Mouse (Mus musculus): ENCODE data around the gene Vamp2. TPM values are rescaled to one million over a fixed set of nuclear protein-coding genes. Genes with fewer than 3 reads are reported as not detected.

Vamp2 gene
- total and polyA plus RNA-seq, 3 experiments, result 63.4 to 83.0 (median 70.8) TPM

DNA sequence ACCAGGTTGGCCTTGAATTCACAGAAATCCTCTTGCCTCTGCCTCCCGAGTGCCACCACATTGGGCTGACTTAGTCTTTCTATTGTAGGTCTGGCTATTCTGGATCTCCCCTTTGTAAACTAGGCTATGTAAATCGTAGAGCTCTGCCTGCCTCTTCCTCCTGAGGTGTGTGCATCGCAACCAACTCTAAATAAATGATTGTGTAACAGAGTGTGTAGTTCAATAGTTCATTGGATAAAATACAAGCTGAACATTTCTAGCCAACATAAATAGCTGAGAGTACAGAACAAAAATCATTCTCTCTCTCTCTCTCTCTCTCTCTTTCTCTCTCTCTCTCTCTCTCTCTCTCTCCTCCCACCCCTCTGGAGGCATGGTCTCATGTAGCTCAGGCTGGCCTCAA, 26.3 kb downstream of the Vamp2 start:
- H3K9ac ChIP-seq (ENCODE audit: low read depth, low read length), result no peak overlapping the region
- H3K4me3 ChIP-seq, result no peak overlapping the region
- H3K27me3 ChIP-seq (ENCODE audit: control insufficient read depth, insufficient read depth, low read length), result no peaks in the 10 kb centered on the region
- WGBS, result 86% methylated on average over 3 of the region's 3 CpGs
- DNase-seq, result no peak
- no peaks in the 10 kb centered on the region; the same call in 1 of the 2 replicates for H3K4me1 ChIP-seq (ENCODE audit: control insufficient read depth, insufficient read depth, low read length)
- no peaks in the 10 kb centered on the region for H3K79me2 ChIP-seq (replicated peaks; ENCODE audit: control insufficient read depth, insufficient read depth, low read length)
- no peak for TF ChIP-seq POLR2A (IDR thresholded peaks at IDR 0.05; ENCODE audit: insufficient read depth, low read depth, low read length)
- TF ChIP-seq CTCF (IDR thresholded peaks at IDR 0.05), result no peak
- TF ChIP-seq EP300 (IDR thresholded peaks at IDR 0.05; ENCODE audit: insufficient read depth, low read depth, low read length), result no peak
- no peak overlapping the region for H3K27ac ChIP-seq
- intact Hi-C loops (cut with DNase I), result no loop called here
- H3K36me3 ChIP-seq (ENCODE audit: control insufficient read depth, insufficient read depth, low read length), result no peaks in the 10 kb centered on the region; the same call in 1 of the 2 replicates

DNA sequence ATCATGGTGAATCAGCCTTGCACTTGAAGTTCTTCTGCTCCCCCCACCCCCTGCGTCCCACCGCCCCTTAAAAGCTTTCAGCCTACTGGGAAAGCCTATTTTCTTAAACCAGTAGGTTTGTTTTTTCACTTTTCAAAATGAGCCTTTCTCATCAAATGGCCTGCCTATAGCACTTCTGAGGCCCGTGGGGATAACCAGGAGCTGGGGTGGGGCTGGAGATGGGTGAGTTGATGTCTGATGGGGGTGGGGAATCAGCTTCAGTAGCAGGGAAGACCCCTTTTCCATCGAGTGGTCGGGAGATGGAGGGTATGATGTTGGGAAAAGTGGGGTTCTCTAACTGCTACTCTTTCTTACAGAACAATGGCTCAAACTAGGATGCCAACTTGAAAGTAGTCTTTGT, 28.6 kb downstream of the Vamp2 start:
- Histone ChIP-seq H3K27ac (no peak overlapping the region), H3K9ac (ENCODE audit: low read depth, low read length) (no peak overlapping the region), H3K36me3 (ENCODE audit: control insufficient read depth, insufficient read depth, low read length) (no peaks in the 10 kb centered on the region), H3K4me3 (no peak overlapping the region), H3K79me2 (replicated peaks; ENCODE audit: control insufficient read depth, insufficient read depth, low read length) (no peaks in the 10 kb centered on the region), H3K4me1 (ENCODE audit: control insufficient read depth, insufficient read depth, low read length) (peaks cover 2% of the 10 kb centered on the region; the same call in 1 of the 2 replicates), H3K27me3 (ENCODE audit: control insufficient read depth, insufficient read depth, low read length) (no peaks in the 10 kb centered on the region)
- WGBS, result 66% methylated on average over 5 of the region's 5 CpGs
- TF ChIP-seq CTCF (IDR thresholded peaks at IDR 0.05) (no peak), EP300 (IDR thresholded peaks at IDR 0.05; ENCODE audit: insufficient read depth, low read depth, low read length) (no peak), POLR2A (IDR thresholded peaks at IDR 0.05; ENCODE audit: insufficient read depth, low read depth, low read length) (no peak)
- intact Hi-C loops (cut with DNase I), result no loop called here
- DNase-seq, result no peak

DNA sequence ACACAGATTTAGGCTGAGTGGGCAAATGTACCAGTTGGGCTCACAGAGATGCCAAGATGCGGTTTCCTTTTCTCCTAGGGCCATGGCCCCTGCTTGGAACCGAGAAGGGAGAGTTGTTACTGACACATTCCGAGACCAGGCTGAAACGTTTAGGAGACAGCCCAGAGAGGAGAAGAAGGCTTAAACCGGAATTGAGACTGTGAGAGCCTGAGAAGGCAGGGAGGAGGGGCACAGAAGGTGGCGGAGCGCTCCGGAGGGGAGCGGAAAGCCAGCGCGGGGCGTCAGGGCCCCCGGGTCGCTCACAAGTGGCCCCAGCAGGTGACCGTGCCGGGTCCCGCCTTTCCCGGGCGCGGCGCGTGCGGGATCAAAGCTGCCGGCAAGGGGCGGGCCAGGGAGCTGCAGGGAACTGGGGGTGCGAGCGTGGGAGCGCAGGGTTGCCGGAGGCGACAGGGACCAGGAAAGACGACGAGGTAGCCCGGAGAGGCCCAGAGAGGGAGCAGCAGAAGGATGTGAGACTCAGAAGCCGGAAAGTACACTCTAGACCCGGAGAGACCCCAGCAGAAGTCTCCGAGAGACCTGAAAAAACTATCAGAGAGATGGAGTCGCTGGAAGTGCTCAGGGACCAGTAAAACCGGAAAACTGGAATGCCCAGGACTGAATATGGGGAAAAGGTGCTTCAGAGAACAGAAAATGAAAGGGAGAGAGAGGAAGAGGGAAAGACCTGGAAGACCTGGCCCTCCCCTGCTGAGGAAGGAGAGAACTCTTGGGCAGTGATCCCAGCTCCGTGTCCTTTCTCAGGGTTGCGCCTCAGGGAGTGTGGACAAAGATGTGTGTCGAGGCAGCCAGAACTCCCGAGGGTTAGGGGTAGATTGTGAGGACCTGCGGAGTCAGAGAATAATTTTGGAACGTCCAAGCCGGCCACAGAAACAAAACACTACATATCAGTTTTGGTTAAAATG, 29.7 kb downstream of the Vamp2 start:
- H3K4me3 ChIP-seq, result peak overlapping the region; percentile 86
- intact Hi-C loops (cut with DNase I), result loop anchor here (1.0 kb wide), 1 partner anchor 26 kb away; no protein-coding TSS in a partner anchor
- TF ChIP-seq CTCF (IDR thresholded peaks at IDR 0.05), result no peak
- no peak for TF ChIP-seq POLR2A (IDR thresholded peaks at IDR 0.05; ENCODE audit: insufficient read depth, low read depth, low read length)
- TF ChIP-seq EP300 (IDR thresholded peaks at IDR 0.05; ENCODE audit: insufficient read depth, low read depth, low read length), result no peak
- H3K79me2 ChIP-seq (replicated peaks; ENCODE audit: control insufficient read depth, insufficient read depth, low read length), result no peaks in the 10 kb centered on the region
- no peaks in the 10 kb centered on the region for H3K27me3 ChIP-seq (ENCODE audit: control insufficient read depth, insufficient read depth, low read length)
- peak overlapping the region; percentile 73 for H3K9ac ChIP-seq (ENCODE audit: low read depth, low read length)
- H3K27ac ChIP-seq, result peak overlapping the region; percentile 87
- H3K36me3 ChIP-seq (ENCODE audit: control insufficient read depth, insufficient read depth, low read length), result no peaks in the 10 kb centered on the region
- DNase-seq, result peak; percentile 81 to 83
- 1% methylated on average over 45 of the region's 45 CpGs for WGBS
- peaks cover 2% of the 10 kb centered on the region; the same call in 1 of the 2 replicates for H3K4me1 ChIP-seq (ENCODE audit: control insufficient read depth, insufficient read depth, low read length)

DNA sequence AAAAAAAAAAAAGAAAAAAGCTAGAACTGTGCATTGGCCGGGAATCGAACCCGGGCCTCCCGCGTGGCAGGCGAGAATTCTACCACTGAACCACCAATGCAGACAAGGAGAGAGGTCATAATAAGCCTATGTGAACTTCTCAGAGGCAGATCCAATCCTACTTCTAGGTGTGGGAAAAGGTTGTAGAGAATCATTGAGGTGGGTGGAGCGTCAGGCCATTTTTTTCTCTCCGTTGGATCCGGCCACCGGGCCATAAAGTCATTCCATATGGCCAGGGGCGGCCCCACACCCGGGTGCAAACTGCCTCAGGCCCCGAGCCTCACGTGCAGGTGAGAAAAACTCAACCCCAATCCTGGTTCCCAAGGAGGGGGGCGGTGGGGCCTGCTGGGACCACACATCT, 30.5 kb downstream of the Vamp2 start:
- Histone ChIP-seq H3K27me3 (ENCODE audit: control insufficient read depth, insufficient read depth, low read length) (no peaks in the 10 kb centered on the region), H3K4me3 (peak overlapping the region; percentile 86), H3K36me3 (ENCODE audit: control insufficient read depth, insufficient read depth, low read length) (no peaks in the 10 kb centered on the region), H3K27ac (peak overlapping the region; percentile 23; the same call in 1 of the 2 replicates), H3K9ac (ENCODE audit: low read depth, low read length) (no peak overlapping the region), H3K4me1 (ENCODE audit: control insufficient read depth, insufficient read depth, low read length) (peaks cover 2% of the 10 kb centered on the region; the same call in 1 of the 2 replicates), H3K79me2 (replicated peaks; ENCODE audit: control insufficient read depth, insufficient read depth, low read length) (no peaks in the 10 kb centered on the region)
- intact Hi-C loops (cut with DNase I), result loop anchor here (1.0 kb wide), 1 partner anchor 26 kb away; no protein-coding TSS in a partner anchor
- TF ChIP-seq CTCF (IDR thresholded peaks at IDR 0.05) (no peak), POLR2A (IDR thresholded peaks at IDR 0.05; ENCODE audit: insufficient read depth, low read depth, low read length) (0 out of 2 replicates have a peak, but pooled peaks have one; percentile 19), EP300 (IDR thresholded peaks at IDR 0.05; ENCODE audit: insufficient read depth, low read depth, low read length) (peak; percentile 89)
- DNase-seq, result peak; percentile 84 to 90
- WGBS, result 5% methylated on average over 15 of the region's 15 CpGs

DNA sequence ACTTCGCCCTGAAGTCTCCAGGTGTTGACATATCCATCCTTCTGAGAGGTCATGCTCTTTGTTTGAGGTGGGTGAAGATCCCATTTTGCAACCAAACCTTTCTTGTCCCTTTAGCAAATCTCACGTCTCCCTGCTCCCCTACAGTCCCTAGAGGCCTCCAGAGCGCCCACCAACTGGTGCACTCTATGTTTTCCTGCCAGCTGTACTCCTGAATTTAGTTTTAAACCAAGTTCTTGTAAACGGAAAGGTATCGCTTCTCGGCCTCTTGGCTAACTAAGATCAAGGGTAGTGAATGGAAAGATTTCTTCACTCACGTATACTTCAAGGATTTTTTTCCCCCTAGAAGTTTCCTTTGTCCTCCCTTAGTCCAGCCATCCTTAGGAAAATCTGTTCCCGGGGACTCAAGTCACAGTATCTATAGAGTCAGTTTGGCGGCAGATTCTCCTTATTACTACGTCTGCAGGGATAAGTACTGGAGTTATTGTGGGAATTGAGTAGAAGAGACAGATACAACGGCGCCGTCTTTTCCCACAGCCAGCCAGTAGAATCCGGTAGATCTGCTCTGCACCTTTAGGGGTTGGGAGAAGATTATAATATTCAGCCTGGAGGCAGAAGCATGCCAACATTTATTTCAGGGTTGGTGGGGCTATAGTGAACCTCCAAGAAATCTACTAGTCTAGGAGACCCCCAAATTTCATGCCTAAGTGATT, 31.3 kb downstream of the Vamp2 start:
- intact Hi-C loops (cut with DNase I), result loop anchor here (5.0 kb wide), 1 partner anchor 152 kb away; the partner anchor contains the start of gene Slc25a35
- DNase-seq, result no peak
- Histone ChIP-seq H3K9ac (ENCODE audit: low read depth, low read length) (no peak overlapping the region), H3K36me3 (ENCODE audit: control insufficient read depth, insufficient read depth, low read length) (no peaks in the 10 kb centered on the region), H3K4me3 (no peak overlapping the region), H3K27ac (no peak overlapping the region), H3K79me2 (replicated peaks; ENCODE audit: control insufficient read depth, insufficient read depth, low read length) (no peaks in the 10 kb centered on the region), H3K4me1 (ENCODE audit: control insufficient read depth, insufficient read depth, low read length) (peaks cover 2% of the 10 kb centered on the region; the same call in 1 of the 2 replicates), H3K27me3 (ENCODE audit: control insufficient read depth, insufficient read depth, low read length) (no peaks in the 10 kb centered on the region)
- TF ChIP-seq POLR2A (IDR thresholded peaks at IDR 0.05; ENCODE audit: insufficient read depth, low read depth, low read length) (no peak), EP300 (IDR thresholded peaks at IDR 0.05; ENCODE audit: insufficient read depth, low read depth, low read length) (no peak), CTCF (IDR thresholded peaks at IDR 0.05) (no peak)
- WGBS, result 74% methylated on average over 14 of the region's 14 CpGs
